Mouse (Mus musculus) layer of hippocampus, adult 11-12 months (tissue): ENCODE results near the gene D930048N14Rik.
A peak's percentile ranks its signal among the peaks of the same experiment; 100 is the strongest.
"Not testable (repeated sequence)": the region's sequence is repeated elsewhere in the genome, so short reads cannot be mapped to it uniquely, and the experiment has no call there.

Experiments used
- DNase-seq: peaks from one replicate; pipeline ENCODE4 v3.0.0; 2022; ENCODE audit warnings: low spot score

The D930048N14Rik gene

GRCm38 (mm10) chr11:51652889-51653418, 2.2 kb downstream of the D930048N14Rik start:
- no peak for DNase-seq

GRCm38 (mm10) chr11:51653736-51654135, 3.0 kb downstream of the D930048N14Rik start:
- DNase-seq, result no peak

- DNase-seq, result no peak
These were observed 4.1 kb downstream of the D930048N14Rik start for GRCm38 (mm10) chr11:51654891-51655290.

- DNase-seq, result no peak
These were observed 6.2 kb downstream of the D930048N14Rik start for GRCm38 (mm10) chr11:51656798-51657521.

GRCm38 (mm10) chr11:51658291-51658690, 7.5 kb downstream of the D930048N14Rik start:
- no peak for DNase-seq

GRCm38 (mm10) chr11:51658705-51659104, 8.0 kb downstream of the D930048N14Rik start:
- no peak for DNase-seq

- no peak for DNase-seq
These were observed 11.2 kb downstream of the D930048N14Rik start for GRCm38 (mm10) chr11:51661867-51662365.

- no peak for DNase-seq
These were observed 11.9 kb downstream of the D930048N14Rik start for GRCm38 (mm10) chr11:51662632-51663031.

GRCm38 (mm10) chr11:51664747-51665146, 14.0 kb downstream of the D930048N14Rik start:
- not testable (repeated sequence) for DNase-seq

GRCm38 (mm10) chr11:51670846-51671245, 20.1 kb downstream of the D930048N14Rik start:
- DNase-seq, result no peak

GRCm38 (mm10) chr11:51671376-51671775, 20.6 kb downstream of the D930048N14Rik start:
- no peak for DNase-seq

GRCm38 (mm10) chr11:51673291-51673690, 22.5 kb downstream of the D930048N14Rik start:
- no peak for DNase-seq

- no peak for DNase-seq
These were observed 24.6 kb downstream of the D930048N14Rik start for GRCm38 (mm10) chr11:51675386-51675785.

- DNase-seq, result no peak
These were observed 27.1 kb downstream of the D930048N14Rik start for GRCm38 (mm10) chr11:51677737-51678418.

GRCm38 (mm10) chr11:51679466-51679865, 28.7 kb downstream of the D930048N14Rik start:
- DNase-seq, result no peak

GRCm38 (mm10) chr11:51681324-51681975, 30.7 kb downstream of the D930048N14Rik start:
- DNase-seq, result peak; percentile 87

- DNase-seq, result no peak
These were observed 31.2 kb downstream of the D930048N14Rik start for GRCm38 (mm10) chr11:51681976-51682374.

- peak; percentile 99 for DNase-seq
These were observed 37.9 kb downstream of the D930048N14Rik start, which contains the start of gene 0610009B22Rik for GRCm38 (mm10) chr11:51688330-51689328. Gene 0610009B22Rik (minus strand): TSS chr11:51688874.

- no peak for DNase-seq
These were observed 38.6 kb downstream of the D930048N14Rik start for GRCm38 (mm10) chr11:51689343-51689742.

- DNase-seq, result not testable (repeated sequence)
These were observed 39.8 kb downstream of the D930048N14Rik start for GRCm38 (mm10) chr11:51690597-51690996.

GRCm38 (mm10) chr11:51694984-51695383, 44.2 kb downstream of the D930048N14Rik start:
- DNase-seq, result no peak
